Mouse (Mus musculus) heart, postnatal 10 days (tissue): ENCODE measurements around the gene S100a7a. TPM values are rescaled to one million over a fixed set of nuclear protein-coding genes. Genes with fewer than 3 reads are reported as not detected.

Source experiments
- DNase-seq, 2 experiments: peaks; one replicate each; pipeline ENCODE4 v3.0.0; 2021
- intact Hi-C: fragments of 180-260 bp; cut with DNase I; formaldehyde crosslinking; loops from one replicate; pipeline ENCODE4 v1.15.1; 2025
- total RNA-seq, 2 experiments: library from RNA; stranded (reverse); gene quantifications; 2 replicates each; pipeline ENCODE4 v1.2.3; 2021

S100a7a gene
- total RNA-seq, 2 experiments from 2014 or later = 0.20 TPM; not detected in 1

DNA sequence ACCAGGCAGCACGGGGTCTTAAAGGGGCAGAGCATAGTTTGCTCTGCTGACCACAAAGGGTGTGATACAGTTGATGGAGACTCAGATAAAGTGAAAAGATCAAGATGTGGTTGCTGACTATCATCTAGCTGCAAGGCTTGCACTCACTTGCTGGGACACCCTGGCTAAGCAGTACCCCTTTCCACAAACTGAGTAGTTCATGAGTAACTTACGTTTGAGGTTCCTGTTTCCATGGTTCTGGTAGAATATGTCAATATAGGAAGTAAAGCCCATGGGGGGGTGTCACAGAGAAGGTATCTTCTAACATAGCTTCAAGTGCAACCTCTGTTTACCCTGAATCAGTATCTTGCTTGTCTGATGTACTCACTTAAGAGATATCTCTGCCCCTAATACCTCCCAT is 39.7 kb downstream of the S100a7a start:
- no peak for DNase-seq
- intact Hi-C loops = no loop called here

DNA sequence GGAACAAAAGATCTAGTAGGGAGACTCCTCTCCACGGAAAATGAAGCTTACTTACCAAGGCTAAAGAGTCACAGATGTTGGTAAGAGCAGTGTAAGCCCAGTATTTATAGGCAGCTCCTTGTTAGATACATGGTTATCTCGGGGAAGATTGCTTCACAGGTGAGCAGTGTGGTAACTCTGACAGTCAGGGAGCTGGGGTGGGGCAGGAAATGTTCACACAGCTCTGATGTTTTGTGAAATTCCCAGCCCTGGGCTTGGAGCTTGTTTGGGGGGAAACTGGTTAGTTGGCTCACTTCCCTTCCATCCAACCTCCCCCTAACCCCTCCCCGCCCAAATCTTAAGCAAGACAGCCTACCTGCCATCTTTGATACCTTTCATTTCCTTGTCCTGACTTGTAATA is 41.8 kb downstream of the S100a7a start, which contains the start of gene S100a9:
TSS of gene S100a9 (minus strand) at position 109 of the 400 bp plus-strand sequence.
- intact Hi-C loops = no loop called here
- no peak for DNase-seq

DNA sequence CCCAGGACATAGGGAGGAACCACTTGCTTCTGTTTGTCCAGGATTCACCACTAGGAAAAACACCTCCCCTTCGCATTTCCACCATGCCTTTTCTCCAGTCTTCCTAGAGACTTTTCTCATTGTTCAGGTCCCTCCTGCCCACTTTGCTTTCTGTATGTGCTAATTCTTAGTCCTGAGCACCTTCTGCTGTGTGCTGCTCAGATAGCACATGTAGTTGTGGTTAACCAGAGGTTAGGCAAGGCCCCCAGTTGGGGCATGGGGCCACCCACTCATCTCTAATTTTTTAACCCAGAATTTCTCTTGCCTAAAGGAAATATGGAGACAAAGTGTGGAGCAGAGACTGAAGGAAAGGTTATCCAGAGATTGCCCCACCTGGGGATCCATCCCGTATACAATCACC is 48.4 kb downstream of the S100a7a start:
- intact Hi-C loops = no loop called here

More for the DNA sequence above, 48.4 kb downstream of the S100a7a start:
- DNase-seq = no peak

Other genes with a start within 250 kb of the S100a7a start
- 10 to 100 TPM; 24.4 to 28.3 TPM for gene Ints3, start 220.4 kb upstream of the S100a7a start, total RNA-seq
- 10 to 100 TPM; 35.4 to 37.8 TPM for gene Npr1, start 188.2 kb upstream of the S100a7a start, total RNA-seq
- gene Ilf2, start 177.9 kb upstream of the S100a7a start, total RNA-seq = 10 to 100 TPM; 55.3 to 57.5 TPM
- 10 to 100 TPM; 55.9 to 62.7 TPM for gene Snapin, start 163.0 kb upstream of the S100a7a start, total RNA-seq
- gene Chtop, start 144.5 kb upstream of the S100a7a start, total RNA-seq = 100 to 1,000 TPM; 126 to 128 TPM
- gene S100a1, start 139.6 kb upstream of the S100a7a start, total RNA-seq = 100 to 1,000 TPM; 418 to 437 TPM
- 10 to 100 TPM; 40.6 to 42.3 TPM for gene S100a13, start 139.6 kb upstream of the S100a7a start, total RNA-seq
- gene S100a14, start 127.2 kb upstream of the S100a7a start, total RNA-seq = not detected
- 100 to 1,000 TPM; 108 to 126 TPM for gene S100a16, start 116.8 kb upstream of the S100a7a start, total RNA-seq
- gene S100a3, start 93.4 kb upstream of the S100a7a start, total RNA-seq = not detected
- not detected for gene S100a2, start 63.8 kb upstream of the S100a7a start, total RNA-seq
- not detected for gene Gm42674, start 52.1 kb upstream of the S100a7a start, total RNA-seq
- gene S100a4, start 50.2 kb upstream of the S100a7a start, total RNA-seq = 10 to 100 TPM; 10.3 to 11.7 TPM
- not detected for gene S100a5, start 45.5 kb upstream of the S100a7a start, total RNA-seq
- 10 to 100 TPM; 81.8 to 85.3 TPM for gene S100a6, start 41.1 kb upstream of the S100a7a start, total RNA-seq
- 1 to 10 TPM; 3.7 to 4.7 TPM for gene S100a8, start 15.0 kb downstream of the S100a7a start, total RNA-seq
- gene S100a9, start 41.7 kb downstream of the S100a7a start, total RNA-seq = 1 to 10 TPM; 5.2 to 6.7 TPM
- not detected for gene Pglyrp4, start 72.9 kb downstream of the S100a7a start, total RNA-seq
- gene Gm5849, start 123.9 kb downstream of the S100a7a start, total RNA-seq = not detected